Mouse (Mus musculus): ENCODE measurements around the gene Uqcc3.
"Not testable (repeated sequence)": the region's sequence is repeated elsewhere in the genome, so short reads cannot be mapped to it uniquely, and the experiment has no call there.

Gene Uqcc3

GRCm38 (mm10) chr19:8844371-8845129 lies 36.2 kb downstream of the Uqcc3 start:
- peak; percentile 87 for DNase-seq

- DNase-seq = no peak
These were observed 37.8 kb downstream of the Uqcc3 start for GRCm38 (mm10) chr19:8842961-8843360.

GRCm38 (mm10) chr19:8841012-8841411 lies 39.7 kb downstream of the Uqcc3 start:
- no peak for DNase-seq

- DNase-seq = peak; percentile 83
These were observed 40.6 kb downstream of the Uqcc3 start for GRCm38 (mm10) chr19:8839908-8840791.

DNA sequence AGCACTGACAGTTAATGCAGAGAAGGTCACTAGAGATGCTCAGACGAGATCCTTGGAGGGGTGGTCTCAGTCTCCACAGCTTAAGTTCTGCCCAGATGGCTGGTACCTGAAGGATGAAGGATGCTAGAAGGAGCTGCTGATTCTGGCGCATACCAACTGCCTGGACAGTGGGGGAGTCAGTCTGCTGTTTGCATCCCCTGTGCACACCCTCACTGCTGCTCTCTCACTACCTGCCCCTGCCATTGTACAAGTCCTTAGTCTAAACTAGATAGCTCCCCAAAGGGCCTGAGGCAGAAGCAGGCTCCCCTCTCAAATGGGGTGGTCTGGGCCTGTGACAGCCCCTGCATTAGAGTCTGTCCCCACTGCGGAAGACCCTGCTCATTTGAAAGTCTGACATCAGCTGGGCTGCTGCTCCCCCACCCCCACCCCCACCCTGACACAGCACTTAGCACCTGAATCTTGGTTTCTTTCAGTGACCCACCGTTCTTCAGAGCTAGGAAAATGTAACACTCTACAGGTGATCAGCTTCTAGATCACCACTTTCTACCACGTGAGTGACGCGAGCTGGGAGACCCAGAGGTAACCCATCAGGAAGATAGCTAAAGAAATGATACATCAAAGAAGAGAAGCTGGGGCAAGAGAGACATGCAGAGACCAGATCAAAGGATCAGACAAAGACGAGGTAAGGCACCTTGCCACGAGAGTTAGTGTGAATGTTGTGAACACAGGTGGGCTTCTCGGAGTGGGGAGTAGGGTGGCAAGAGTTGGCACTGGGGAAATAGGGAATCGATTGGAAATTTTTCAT lies 41.4 kb downstream of the Uqcc3 start, which contains the start of gene Gng3:
Gene Gng3, minus strand, starts transcription at position 92 of the 805 bp plus-strand sequence.
- DNase-seq = peak; percentile 87

- DNase-seq = peak; percentile 61
These were observed 42.5 kb downstream of the Uqcc3 start for GRCm38 (mm10) chr19:8838041-8838730.

DNA sequence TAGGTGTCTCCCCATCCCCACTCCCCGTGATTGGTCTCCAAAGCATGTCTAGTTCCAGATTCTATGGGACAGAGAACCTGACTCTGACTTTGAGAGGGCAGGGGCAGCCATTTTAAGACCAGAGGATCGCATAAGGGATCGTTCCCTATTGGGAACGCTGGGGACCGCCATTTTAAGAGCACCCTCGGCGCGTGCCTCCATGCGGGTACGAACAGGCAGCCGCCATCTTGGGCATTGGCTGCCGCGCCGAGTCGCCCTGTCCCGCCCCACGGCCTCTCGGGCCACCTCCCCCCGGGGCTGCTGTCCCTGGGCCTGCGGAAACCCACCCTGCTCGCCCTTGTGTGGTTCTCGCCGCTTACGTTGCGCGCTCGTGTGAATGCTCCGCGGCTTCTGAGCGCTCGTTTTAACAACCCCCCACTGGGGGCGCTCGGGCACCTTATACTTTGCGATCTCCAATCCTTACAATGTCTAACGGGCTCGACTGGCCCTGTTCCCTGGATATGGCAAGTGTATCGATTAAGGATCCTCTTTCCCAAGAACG lies 43.4 kb downstream of the Uqcc3 start, which contains the start of gene Bscl2:
Gene Bscl2, plus strand, starts transcription at position 217 of the 541 bp plus-strand sequence.
- peak; percentile 94 for DNase-seq

GRCm38 (mm10) chr19:8836327-8836726 lies 44.4 kb downstream of the Uqcc3 start:
- not testable (repeated sequence) for DNase-seq

GRCm38 (mm10) chr19:8832971-8833370 lies 47.8 kb downstream of the Uqcc3 start:
- DNase-seq = no peak

GRCm38 (mm10) chr19:8831262-8831661 lies 49.5 kb downstream of the Uqcc3 start:
- DNase-seq = peak; percentile 15

- no peak for DNase-seq
These were observed 50.1 kb downstream of the Uqcc3 start for GRCm38 (mm10) chr19:8830664-8831063.

Data from retina, postnatal 1 day (tissue).